Mouse (Mus musculus) cerebellum, postnatal 14 days (tissue): ENCODE measurements at regions not wholly inside any gene's neighbourhood (a gene's known extent, or its start where the extent isn't known, plus 50 kb on each side); places are given as distances from the start of the nearest gene placed in this dataset.
A peak's percentile ranks its signal among the peaks of the same experiment; 100 is the strongest.
"Not testable (repeated sequence)": the region's sequence is repeated elsewhere in the genome, so short reads cannot be mapped to it uniquely, and the experiment has no call there.

Experiments used
- DNase-seq, 2 experiments: peaks; one replicate each; pipeline ENCODE4 v3.0.0; 2021; ENCODE audit warnings: mixed read lengths in 2 of 2

- no peak for DNase-seq
These were observed 66.5 kb downstream of the Nabp1 start for GRCm38 (mm10) chr1:51411726-51412125.

- no peak for DNase-seq
These were observed 74.6 kb downstream of the Nabp1 start for GRCm38 (mm10) chr1:51403632-51404031.

GRCm38 (mm10) chr1:51402533-51402925, 75.7 kb downstream of the Nabp1 start:
- no peak for DNase-seq

- DNase-seq: peak; percentile 11 to 28
These were observed 76.2 kb downstream of the Nabp1 start for GRCm38 (mm10) chr1:51401846-51402532.

DNA sequence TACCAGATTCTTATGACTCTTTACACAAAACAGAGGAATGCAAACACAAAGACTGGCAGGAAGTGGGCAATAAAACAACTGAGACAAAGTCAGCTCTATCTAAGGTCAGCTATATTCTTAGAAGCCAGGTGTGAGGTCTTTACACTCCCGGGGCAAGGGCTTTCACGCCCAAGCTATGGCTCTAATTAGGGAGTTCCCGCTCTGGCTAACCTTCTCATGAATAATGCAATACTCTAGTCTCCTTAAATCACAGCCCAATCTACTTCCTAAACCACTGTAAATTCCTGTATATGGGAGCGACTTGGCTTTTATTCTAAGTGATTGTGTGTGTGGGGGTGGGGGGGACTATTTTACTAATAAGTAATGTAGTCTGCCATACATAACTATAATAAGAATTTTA, 77.7 kb downstream of the Nabp1 start:
- DNase-seq: not testable (repeated sequence)

DNA sequence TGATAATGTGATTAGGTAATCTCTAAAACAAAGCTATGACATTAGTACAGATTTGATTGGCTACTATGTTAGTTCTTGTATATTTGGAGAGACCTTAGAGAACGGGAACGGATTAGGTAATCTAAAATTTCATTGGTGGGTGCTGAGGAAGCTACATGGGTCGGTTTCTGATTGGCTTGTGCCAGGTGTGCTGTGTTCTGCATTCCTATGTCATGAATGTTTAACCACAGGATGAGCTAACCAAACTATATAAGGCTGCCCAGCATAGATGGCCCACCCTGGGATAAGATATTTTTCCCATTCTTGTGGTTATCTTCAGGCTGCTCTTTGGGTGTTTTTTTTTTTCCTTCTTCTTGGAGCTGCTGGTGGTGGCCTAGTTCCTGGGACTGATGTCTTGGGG, 91.4 kb downstream of the Nabp1 start:
- DNase-seq: no peak

DNA sequence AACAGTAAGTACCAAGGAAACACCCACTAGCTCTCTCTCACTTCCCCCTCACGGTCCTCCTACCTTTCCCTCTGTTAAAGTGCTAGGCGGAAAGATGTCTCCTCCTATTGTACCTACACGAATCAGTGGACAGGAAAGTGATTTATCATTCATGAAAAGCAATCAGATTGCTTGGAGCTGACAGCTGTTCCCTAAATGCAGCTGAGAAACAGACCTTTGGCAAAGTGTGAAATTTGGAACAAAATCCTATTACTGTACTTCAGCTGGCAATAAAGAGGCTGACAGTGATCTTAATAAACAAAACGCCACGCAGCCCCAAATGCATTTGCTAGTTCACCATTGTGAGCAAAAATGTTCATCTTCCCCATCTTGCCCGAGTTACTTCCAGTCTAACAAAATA, 94.2 kb downstream of the Nabp1 start:
- no peak for DNase-seq

DNA sequence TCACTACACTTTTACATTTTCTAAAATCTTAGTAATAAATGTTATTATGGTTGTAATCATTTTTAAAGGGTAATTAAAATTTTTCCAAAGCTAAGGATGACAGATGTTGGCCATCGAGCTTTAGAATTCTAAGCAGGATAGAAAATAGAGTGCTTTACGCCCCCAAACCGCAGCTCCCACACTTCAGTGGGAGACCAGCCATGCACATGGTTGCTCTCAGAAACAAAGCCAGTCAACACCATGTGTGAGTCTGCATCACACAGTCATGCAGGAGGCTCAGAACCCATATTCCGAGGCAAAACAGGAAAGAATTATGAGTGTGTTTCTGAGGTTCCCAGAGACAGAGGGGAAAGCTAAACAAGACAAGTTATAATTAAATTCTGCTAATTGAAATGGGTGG, 91.3 kb downstream of the Cavin2 start:
- DNase-seq: no peak

DNA sequence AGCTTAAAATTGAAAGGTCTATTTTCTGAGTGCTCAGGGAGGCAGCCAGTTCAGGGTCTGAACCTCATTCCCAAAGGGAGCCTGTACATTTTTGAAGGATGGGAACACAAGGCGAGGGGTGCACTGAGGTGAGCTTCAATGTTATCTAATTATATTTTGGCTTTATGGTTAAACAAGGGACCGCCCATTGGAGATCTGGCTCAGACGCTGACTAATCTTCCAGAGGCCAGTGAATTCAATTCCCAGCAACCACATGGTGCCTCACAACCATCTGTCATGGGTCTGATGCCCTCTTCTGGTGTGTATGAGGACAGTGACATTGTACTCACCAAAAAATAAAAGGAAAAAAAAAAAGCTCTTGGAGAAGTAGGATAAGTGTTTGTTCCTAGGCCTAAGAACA, 78.7 kb downstream of the Cavin2 start:
- peak; percentile 82 to 87 for DNase-seq

GRCm38 (mm10) chr1:51360095-51360494, 71.2 kb downstream of the Cavin2 start:
- no peak for DNase-seq
